Mouse (Mus musculus) spleen, adult 12 weeks (tissue): ENCODE results near the gene Wdr43.

Experiments used
- DNase-seq: peaks from one replicate; pipeline ENCODE4 v3.0.0; 2022; ENCODE audit warnings: low spot score

The Wdr43 gene

GRCm38 (mm10) chr17:71663491-71663890 lies 47.8 kb downstream of the Wdr43 start:
- DNase-seq, result no peak

- no peak for DNase-seq
These were observed 48.5 kb downstream of the Wdr43 start for GRCm38 (mm10) chr17:71664172-71664571.

- no peak for DNase-seq
These were observed 49.5 kb downstream of the Wdr43 start for GRCm38 (mm10) chr17:71665201-71665600.

- no peak for DNase-seq
These were observed 53.8 kb downstream of the Wdr43 start for GRCm38 (mm10) chr17:71669511-71669910.

GRCm38 (mm10) chr17:71671840-71672546 lies 56.3 kb downstream of the Wdr43 start:
- DNase-seq, result no peak

- no peak for DNase-seq
These were observed 57.4 kb downstream of the Wdr43 start, which contains the start of gene Togaram2 for GRCm38 (mm10) chr17:71673092-71673491. TSS of gene Togaram2 (plus strand) at chr17:71673261.

- no peak for DNase-seq
These were observed 58.2 kb downstream of the Wdr43 start for GRCm38 (mm10) chr17:71673936-71674335.

- no peak for DNase-seq
These were observed 59.2 kb downstream of the Wdr43 start for GRCm38 (mm10) chr17:71674886-71675285.

GRCm38 (mm10) chr17:71681666-71682065 lies 66.0 kb downstream of the Wdr43 start:
- DNase-seq, result no peak

- DNase-seq, result no peak
These were observed 66.7 kb downstream of the Wdr43 start for GRCm38 (mm10) chr17:71682379-71682778.

GRCm38 (mm10) chr17:71683281-71683680 lies 67.6 kb downstream of the Wdr43 start:
- no peak for DNase-seq

- peak; percentile 8 for DNase-seq
These were observed 68.5 kb downstream of the Wdr43 start for GRCm38 (mm10) chr17:71684103-71684608.

- no peak for DNase-seq
These were observed 71.7 kb downstream of the Wdr43 start for GRCm38 (mm10) chr17:71687436-71687835.

- no peak for DNase-seq
These were observed 74.2 kb downstream of the Wdr43 start for GRCm38 (mm10) chr17:71689903-71690302.

GRCm38 (mm10) chr17:71691361-71691875 lies 75.7 kb downstream of the Wdr43 start:
- DNase-seq, result no peak

- no peak for DNase-seq
These were observed 77.6 kb downstream of the Wdr43 start for GRCm38 (mm10) chr17:71693313-71693712.

GRCm38 (mm10) chr17:71693780-71694179 lies 78.1 kb downstream of the Wdr43 start:
- DNase-seq, result no peak

- no peak for DNase-seq
These were observed 79.5 kb downstream of the Wdr43 start for GRCm38 (mm10) chr17:71695151-71695550.

GRCm38 (mm10) chr17:71695716-71696315 lies 80.1 kb downstream of the Wdr43 start:
- DNase-seq, result no peak

- no peak for DNase-seq
These were observed 80.7 kb downstream of the Wdr43 start for GRCm38 (mm10) chr17:71696396-71696795.

GRCm38 (mm10) chr17:71697896-71698618 lies 82.4 kb downstream of the Wdr43 start:
- no peak for DNase-seq

GRCm38 (mm10) chr17:71698619-71698956 lies 82.9 kb downstream of the Wdr43 start:
- no peak for DNase-seq

GRCm38 (mm10) chr17:71705113-71705512 lies 89.4 kb downstream of the Wdr43 start:
- DNase-seq, result no peak
